Mouse (Mus musculus) erythroblast, embryonic 14.5 days (primary cell): ENCODE measurements around the gene Mustn1. TPM values are rescaled to one million over a fixed set of nuclear protein-coding genes. Genes with fewer than 3 reads are reported as not detected.
A peak's percentile ranks its signal among the peaks of the same experiment; 100 is the strongest.

ENCODE experiments used
- H3K27me3 ChIP-seq: 2 replicates; pipeline ENCODE4 v1.6.1; 2012; ENCODE audit warnings: inconsistent platforms; ENCODE audit not compliant: control insufficient read depth
- H3K36me3 ChIP-seq: 2 replicates; pipeline ENCODE4 v1.6.1; 2012; ENCODE audit warnings: mild to moderate bottlenecking, inconsistent platforms; ENCODE audit not compliant: control insufficient read depth
- H3K4me1 ChIP-seq: 2 replicates; pipeline ENCODE4 v1.6.1; 2012; ENCODE audit warnings: inconsistent platforms; ENCODE audit not compliant: control insufficient read depth
- H3K4me3 ChIP-seq: replicated peaks from 2 replicates; pipeline ENCODE3; 2012; ENCODE audit warnings: moderate library complexity, mild to moderate bottlenecking, inconsistent platforms
- H3K9me3 ChIP-seq: 2 replicates; pipeline ENCODE4 v1.6.1; 2012; ENCODE audit warnings: low read length, inconsistent platforms, mixed read lengths; ENCODE audit not compliant: control insufficient read depth
- GATA1 ChIP-seq: IDR thresholded peaks from 2 replicates; pipeline ENCODE4 v1.6.1; 2012; ENCODE audit warnings: low read length, inconsistent platforms, mixed read lengths
- TAL1 ChIP-seq: IDR thresholded peaks from 3 replicates; pipeline ENCODE4 v1.6.1; 2012; ENCODE audit warnings: low read length, inconsistent platforms, mixed read lengths
- polyA plus RNA-seq: library from polyadenylated mRNA; stranded (reverse); fragments of >175 nt; gene quantifications from 2 replicates; pipeline ENCODE4 v1.2.3, GENCODE M21; 2012

The Mustn1 gene
- polyA plus RNA-seq, 1 experiment, result 0.03 TPM

- Histone ChIP-seq H3K9me3 (no peaks in the 10 kb centered on the region), H3K4me1 (no peaks in the 10 kb centered on the region), H3K4me3 (no peak overlapping the region), H3K27me3 (no peaks in the 10 kb centered on the region), H3K36me3 (peaks cover 7% of the 10 kb centered on the region; the same call in 1 of the 2 replicates)
- no peak for TF ChIP-seq TAL1
- no peak for TF ChIP-seq GATA1
Measured at GRCm38 (mm10) chr14:30916516-30916915, 37.5 kb downstream of the Mustn1 start.

- TF ChIP-seq TAL1 (no peak), GATA1 (no peak)
- Histone ChIP-seq H3K4me1 (no peaks in the 10 kb centered on the region; the same call in 1 of the 2 replicates), H3K4me3 (no peak overlapping the region), H3K27me3 (no peaks in the 10 kb centered on the region), H3K36me3 (peaks cover 4% of the 10 kb centered on the region; the same call in 1 of the 2 replicates), H3K9me3 (no peaks in the 10 kb centered on the region)
Measured at GRCm38 (mm10) chr14:30922053-30922670, 43.2 kb downstream of the Mustn1 start.

- H3K9me3 ChIP-seq, result no peaks in the 10 kb centered on the region
- peak within 1 kb of the TSS; percentile 48 for H3K4me3 ChIP-seq
- no peaks in the 10 kb centered on the region for H3K27me3 ChIP-seq
- no peaks in the 10 kb centered on the region; the same call in 1 of the 2 replicates for H3K4me1 ChIP-seq
- peaks cover 2% of the 10 kb centered on the region; the same call in 1 of the 2 replicates for H3K36me3 ChIP-seq
- TF ChIP-seq TAL1 (no peak), GATA1 (no peak)
Measured at GRCm38 (mm10) chr14:30923375-30924105, 44.5 kb downstream of the Mustn1 start, which contains the start of gene Itih3. Gene Itih3, minus strand, starts transcription at chr14:30923760.

- H3K27me3 ChIP-seq, result no peaks in the 10 kb centered on the region
- H3K4me1 ChIP-seq, result no peaks in the 10 kb centered on the region; the same call in 1 of the 2 replicates
- no peak overlapping the region for H3K4me3 ChIP-seq
- H3K36me3 ChIP-seq, result peaks cover 2% of the 10 kb centered on the region; the same call in 1 of the 2 replicates
- no peaks in the 10 kb centered on the region for H3K9me3 ChIP-seq
- TF ChIP-seq TAL1 (no peak), GATA1 (no peak)
Measured at GRCm38 (mm10) chr14:30925492-30925891, 46.5 kb downstream of the Mustn1 start.

- H3K9me3 ChIP-seq, result no peaks in the 10 kb centered on the region
- TF ChIP-seq TAL1 (no peak), GATA1 (no peak)
- H3K27me3 ChIP-seq, result no peaks in the 10 kb centered on the region
- no peak overlapping the region for H3K4me3 ChIP-seq
- H3K4me1 ChIP-seq, result no peaks in the 10 kb centered on the region
- H3K36me3 ChIP-seq, result no peaks in the 10 kb centered on the region; the same call in 1 of the 2 replicates
Measured at GRCm38 (mm10) chr14:30930386-30930785, 51.4 kb downstream of the Mustn1 start.

Other genes with a start within 250 kb of the Mustn1 start
- gene Rft1, start 224.8 kb upstream of the Mustn1 start, polyA plus RNA-seq, result 0.02 and 0.05 TPM in 2 replicates
- gene Sfmbt1, start 164.4 kb upstream of the Mustn1 start, polyA plus RNA-seq, result 0.13 and 0.18 TPM in 2 replicates
- 2.3 and 2.8 TPM in 2 replicates for gene Tmem110, start 53.6 kb upstream of the Mustn1 start, polyA plus RNA-seq
- 0.02 TPM in 1 of 2 replicates, not detected in the other for gene Itih4, start 7.3 kb downstream of the Mustn1 start, polyA plus RNA-seq
- gene Itih3, start 44.6 kb downstream of the Mustn1 start, polyA plus RNA-seq, result 0.02 TPM in 1 of 2 replicates, not detected in the other
- gene Itih1, start 64.1 kb downstream of the Mustn1 start, polyA plus RNA-seq, result not detected in 2 replicates
- 0.05 and 0.07 TPM in 2 replicates for gene Nek4, start 72.2 kb downstream of the Mustn1 start, polyA plus RNA-seq
- 0.10 and 0.19 TPM in 2 replicates for gene Glt8d1, start 122.2 kb downstream of the Mustn1 start, polyA plus RNA-seq
- 5.2 and 5.8 TPM in 2 replicates for gene Spcs1, start 122.5 kb downstream of the Mustn1 start, polyA plus RNA-seq
- 1.2 and 1.6 TPM in 2 replicates for gene Pbrm1, start 139.9 kb downstream of the Mustn1 start, polyA plus RNA-seq
- gene Gnl3, start 140.0 kb downstream of the Mustn1 start, polyA plus RNA-seq, result 0.74 and 1.2 TPM in 2 replicates
- gene Smim4, start 249.8 kb downstream of the Mustn1 start, polyA plus RNA-seq, result 9.0 and 10.3 TPM in 2 replicates